Mouse (Mus musculus) limb, embryonic 14.5 days (tissue): Measurements from ENCODE around the gene Lrrc74a. TPM values are rescaled to one million over a fixed set of nuclear protein-coding genes. Genes with fewer than 3 reads are reported as not detected.

ENCODE experiments used
- ATAC-seq: fragments of 200-750 bp; cut with Nextera tagmentation; 2 replicates; pipeline ENCODE4 v1.8.0; 2017; ENCODE audit warnings: low read depth, moderate number of reproducible peaks, moderate TSS enrichment; ENCODE audit not compliant: low FRiP score
- DNase-seq: peaks from one replicate; pipeline ENCODE4 v3.0.0-alpha.2; 2015; ENCODE audit warnings: low spot score
- H3K27ac ChIP-seq: fragments of 300-500 bp; sonication (generic); replicated peaks from 2 replicates; pipeline ENCODE4 v1.5.1; 2014; ENCODE audit warnings: low read depth, mild to moderate bottlenecking, low read length, moderate library complexity, mixed read lengths
- H3K27me3 ChIP-seq: fragments of 300-500 bp; sonication (generic); 2 replicates; pipeline ENCODE4 v1.6.1; 2014; ENCODE audit warnings: low read length, mixed read lengths; ENCODE audit not compliant: control insufficient read depth, insufficient read depth
- H3K36me3 ChIP-seq: fragments of 300-500 bp; sonication (generic); 2 replicates; pipeline ENCODE4 v1.6.1; 2014; ENCODE audit warnings: mild to moderate bottlenecking, low read length, moderate library complexity, mixed read lengths; ENCODE audit not compliant: control insufficient read depth, insufficient read depth
- H3K4me1 ChIP-seq: fragments of 300-500 bp; sonication (generic); 2 replicates; pipeline ENCODE4 v1.6.1; 2014; ENCODE audit warnings: antibody characterized with exemption, low read length, mixed read lengths; ENCODE audit not compliant: control insufficient read depth, insufficient read depth
- H3K4me2 ChIP-seq: fragments of 300-500 bp; sonication (generic); replicated peaks from 2 replicates; pipeline ENCODE4 v1.6.1; 2014; ENCODE audit warnings: low read depth, mild to moderate bottlenecking, low read length, moderate library complexity; ENCODE audit not compliant: severe bottlenecking
- H3K4me3 ChIP-seq: fragments of 300-500 bp; sonication (generic); replicated peaks from 2 replicates; pipeline ENCODE4 v1.5.1; 2014; ENCODE audit warnings: low read length
- H3K9ac ChIP-seq: fragments of 300-500 bp; sonication (generic); 2 replicates; pipeline ENCODE4 v1.6.1; 2014; ENCODE audit warnings: mild to moderate bottlenecking, low read depth, low read length, moderate library complexity; ENCODE audit not compliant: severe bottlenecking
- H3K9me3 ChIP-seq: fragments of 300-500 bp; sonication (generic); 2 replicates; pipeline ENCODE4 v1.6.1; 2016; ENCODE audit warnings: low read length; ENCODE audit not compliant: control insufficient read depth
- POLR2A ChIP-seq: fragments of 200-500 bp; IDR thresholded peaks from 2 replicates; pipeline ENCODE4 v1.8.0; 2012; ENCODE audit warnings: inconsistent platforms, mild to moderate bottlenecking, moderate library complexity, borderline replicate concordance; ENCODE audit not compliant: insufficient read depth, insufficient read length; ENCODE audit errors: extremely low read depth
- WGBS: fragments of 180-500 bp; shearing (Covaris S2); extraction: QIAGEN DNeasy Blood & Tissue Kit; methylation state at CpG from one replicate; pipeline ENCODE4 v1.1.7; 2014; 5-methylcytosine and 5-hydroxymethylcytosine counted together
- polyA plus RNA-seq, 2 experiments: library from polyadenylated mRNA; depleted of rRNA in 1 of 2; stranded (reverse) in 1 of 2; unstranded in 1 of 2; fragments of >200 nt; fragmentation: Nextera tagmentation in 1 of 2; extraction: Ambion mirVana in 1 of 2; gene quantifications; 2 replicates each; pipeline versions ENCODE4 v1.2.1 to v1.2.3; 2012 to 2014

The Lrrc74a gene
- polyA plus RNA-seq, 2 experiments: not detected

- Histone ChIP-seq H3K9me3 (no peaks in the 10 kb centered on the region), H3K36me3 (peaks cover 24% of the 10 kb centered on the region), H3K27me3 (no peaks in the 10 kb centered on the region), H3K4me3 (no peak overlapping the region), H3K27ac (no peak overlapping the region), H3K4me1 (no peaks in the 10 kb centered on the region), H3K9ac (no peak overlapping the region), H3K4me2 (no peak overlapping the region)
- DNase-seq (no peak), ATAC-seq (no peak)
- no peak for TF ChIP-seq POLR2A
- WGBS: 97% methylated on average over 27 of the region's 27 CpGs
These were observed 45.3 kb upstream of the Lrrc74a start for GRCm38 (mm10) chr12:86688917-86689316.

GRCm38 (mm10) chr12:86690700-86691485 is 43.3 kb upstream of the Lrrc74a start:
- ATAC-seq (no peak), DNase-seq (no peak)
- Histone ChIP-seq H3K27ac (no peak overlapping the region), H3K9me3 (no peaks in the 10 kb centered on the region), H3K4me2 (no peak overlapping the region), H3K27me3 (no peaks in the 10 kb centered on the region), H3K4me3 (no peak overlapping the region), H3K9ac (no peak overlapping the region), H3K36me3 (peaks cover 26% of the 10 kb centered on the region), H3K4me1 (no peaks in the 10 kb centered on the region)
- no peak for TF ChIP-seq POLR2A
- 74% methylated on average over 11 of the region's 12 CpGs for WGBS

- Histone ChIP-seq H3K9ac (no peak overlapping the region), H3K4me2 (no peak overlapping the region)
- WGBS: 54% methylated on average over 5 of the region's 5 CpGs
These were observed 41.5 kb upstream of the Lrrc74a start for GRCm38 (mm10) chr12:86692471-86693356.

GRCm38 (mm10) chr12:86693389-86693788 is 40.8 kb upstream of the Lrrc74a start:
- H3K9me3 ChIP-seq: no peaks in the 10 kb centered on the region
- no peak overlapping the region for H3K9ac ChIP-seq
- no peaks in the 10 kb centered on the region for H3K4me1 ChIP-seq
- H3K36me3 ChIP-seq: peaks cover 14% of the 10 kb centered on the region
- H3K27ac ChIP-seq: no peak overlapping the region
- H3K4me2 ChIP-seq: no peak overlapping the region
- no peak for DNase-seq
- ATAC-seq: no peak
- TF ChIP-seq POLR2A: no peak
- H3K4me3 ChIP-seq: no peak overlapping the region
- no peaks in the 10 kb centered on the region for H3K27me3 ChIP-seq

More at GRCm38 (mm10) chr12:86692471-86693356, 41.5 kb upstream of the Lrrc74a start:
- Histone ChIP-seq H3K27me3 (no peaks in the 10 kb centered on the region), H3K4me1 (no peaks in the 10 kb centered on the region), H3K4me3 (no peak overlapping the region), H3K27ac (no peak overlapping the region), H3K36me3 (peaks cover 19% of the 10 kb centered on the region), H3K9me3 (no peaks in the 10 kb centered on the region)
- ATAC-seq: no peak
- DNase-seq: no peak
- no peak for TF ChIP-seq POLR2A

- H3K4me3 ChIP-seq: no peak overlapping the region
- H3K9me3 ChIP-seq: no peaks in the 10 kb centered on the region
- DNase-seq (no peak), ATAC-seq (no peak)
- WGBS: 82% methylated on average over 1 of the region's 1 CpGs
- 0 out of 2 replicates have a peak, but pooled peaks cover 6% of the 10 kb centered on the region for H3K36me3 ChIP-seq
- no peak overlapping the region for H3K4me2 ChIP-seq
- no peak for TF ChIP-seq POLR2A
- H3K9ac ChIP-seq: no peak overlapping the region
- no peak overlapping the region for H3K27ac ChIP-seq
- H3K27me3 ChIP-seq: no peaks in the 10 kb centered on the region
- H3K4me1 ChIP-seq: no peaks in the 10 kb centered on the region
These were observed 39.7 kb upstream of the Lrrc74a start for GRCm38 (mm10) chr12:86694441-86694840.
